Mouse (Mus musculus) myocyte (in vitro differentiated cells): ENCODE measurements around the gene Tbc1d20.

Experiments
- E2F4 ChIP-seq: IDR thresholded peaks from one replicate; pipeline ENCODE4 v1.6.1; 2011; ENCODE audit warnings: mild to moderate bottlenecking, control low read depth, moderate library complexity; ENCODE audit not compliant: insufficient read depth
- MAX ChIP-seq: IDR thresholded peaks from one replicate; pipeline ENCODE4 v1.6.1; 2011; ENCODE audit warnings: low read depth, mild to moderate bottlenecking, control low read depth
- MYOG ChIP-seq, 3 experiments: IDR thresholded peaks; one replicate each; pipeline ENCODE4 v1.6.1; 2011; ENCODE audit warnings: control low read depth in 2 of 3, low read depth in 2 of 3, mild to moderate bottlenecking in 2 of 3; ENCODE audit not compliant: insufficient read length in 2 of 3, control insufficient read depth in 1 of 3, insufficient read depth in 1 of 3
- POLR2A ChIP-seq: IDR thresholded peaks from one replicate; pipeline ENCODE4 v1.6.1; 2011; ENCODE audit warnings: low read depth, mild to moderate bottlenecking, control low read depth, moderate library complexity; ENCODE audit not compliant: insufficient read length
- POLR2AphosphoS2 ChIP-seq: IDR thresholded peaks from one replicate; pipeline ENCODE4 v1.6.1; 2011; ENCODE audit warnings: low read depth, control low read depth; ENCODE audit not compliant: insufficient read length
- TCF12 ChIP-seq: IDR thresholded peaks from one replicate; pipeline ENCODE4 v1.6.1; 2011; ENCODE audit warnings: mild to moderate bottlenecking, control low read depth; ENCODE audit not compliant: poor library complexity, insufficient read depth, severe bottlenecking
- USF1 ChIP-seq: IDR thresholded peaks from one replicate; pipeline ENCODE4 v1.6.1; 2011; ENCODE audit warnings: low read depth, mild to moderate bottlenecking, control low read depth, moderate library complexity

DNA sequence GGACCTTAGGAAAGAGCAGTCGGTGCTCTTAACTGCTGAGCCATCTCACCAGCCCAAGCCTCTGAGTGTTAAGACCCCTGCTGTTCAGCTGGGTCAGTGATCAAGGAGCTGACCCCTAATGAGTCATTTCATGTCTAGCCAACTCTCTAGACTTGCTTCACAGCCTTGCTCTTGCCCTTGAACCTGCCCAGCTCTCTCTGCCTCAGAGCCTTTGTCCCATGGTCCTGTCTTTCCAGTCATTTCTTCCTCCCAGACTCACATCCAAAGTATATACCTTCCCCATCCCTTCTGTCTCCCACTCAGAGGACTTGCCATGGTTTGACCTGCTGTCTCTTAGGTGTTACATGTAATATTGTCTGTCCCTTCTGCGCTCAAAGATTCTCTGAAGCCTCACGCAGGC lies 63.6 kb downstream of the Tbc1d20 start:
- no peak for TF ChIP-seq POLR2A
- TF ChIP-seq USF1, result no peak
- no peak for TF ChIP-seq POLR2AphosphoS2
- TF ChIP-seq MYOG (IDR thresholded peaks at IDR 0.05; ENCODE audit: control insufficient read depth in 1 of 3, insufficient read depth in 1 of 3, insufficient read length in 2 of 3, low read depth in 2 of 3), result no peak
- no peak for TF ChIP-seq TCF12
- no peak for TF ChIP-seq MAX
- no peak for TF ChIP-seq E2F4
